Mouse (Mus musculus) sigmoid colon, adult 10 weeks (tissue): Measurements from ENCODE around the gene Sh2d6. TPM values are rescaled to one million over a fixed set of nuclear protein-coding genes. Genes with fewer than 3 reads are reported as not detected.

Experiments used
- polyA plus RNA-seq: library from polyadenylated mRNA; stranded (reverse); fragments of 350-450 nt; fragmentation: Illumina TruSeq; extraction: RNeasy Lipid Tissue Mini Kit (QIAGEN cat#74804); gene quantifications from one replicate; pipeline ENCODE4 v1.2.3, GENCODE M21; 2014; ENCODE audit warnings: low read depth, low replicate concordance

Gene Sh2d6
- 0.69 TPM for polyA plus RNA-seq

DNA sequence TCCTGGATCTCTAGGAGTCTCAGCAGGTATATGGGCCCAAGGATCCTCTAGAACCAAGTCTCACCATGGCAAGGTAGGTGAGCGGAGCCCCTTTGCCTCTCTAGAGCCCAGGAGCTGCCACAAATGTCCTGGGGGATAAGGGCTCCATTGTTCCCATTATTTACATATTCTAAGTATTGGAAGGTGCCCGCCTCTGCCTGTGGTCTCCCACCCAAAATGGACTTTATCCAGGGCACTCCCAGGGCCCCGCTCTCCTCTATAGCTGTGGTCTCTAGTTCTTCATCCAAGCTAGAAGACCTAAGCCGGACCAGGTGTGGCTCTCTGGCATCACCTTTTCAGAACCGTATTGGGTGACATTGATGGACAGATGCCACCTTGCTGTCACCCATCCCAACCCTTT, at the start of gene Sh2d6:
Gene Sh2d6 (minus strand): TSS at position 101 of the 400 bp plus-strand sequence.

DNA sequence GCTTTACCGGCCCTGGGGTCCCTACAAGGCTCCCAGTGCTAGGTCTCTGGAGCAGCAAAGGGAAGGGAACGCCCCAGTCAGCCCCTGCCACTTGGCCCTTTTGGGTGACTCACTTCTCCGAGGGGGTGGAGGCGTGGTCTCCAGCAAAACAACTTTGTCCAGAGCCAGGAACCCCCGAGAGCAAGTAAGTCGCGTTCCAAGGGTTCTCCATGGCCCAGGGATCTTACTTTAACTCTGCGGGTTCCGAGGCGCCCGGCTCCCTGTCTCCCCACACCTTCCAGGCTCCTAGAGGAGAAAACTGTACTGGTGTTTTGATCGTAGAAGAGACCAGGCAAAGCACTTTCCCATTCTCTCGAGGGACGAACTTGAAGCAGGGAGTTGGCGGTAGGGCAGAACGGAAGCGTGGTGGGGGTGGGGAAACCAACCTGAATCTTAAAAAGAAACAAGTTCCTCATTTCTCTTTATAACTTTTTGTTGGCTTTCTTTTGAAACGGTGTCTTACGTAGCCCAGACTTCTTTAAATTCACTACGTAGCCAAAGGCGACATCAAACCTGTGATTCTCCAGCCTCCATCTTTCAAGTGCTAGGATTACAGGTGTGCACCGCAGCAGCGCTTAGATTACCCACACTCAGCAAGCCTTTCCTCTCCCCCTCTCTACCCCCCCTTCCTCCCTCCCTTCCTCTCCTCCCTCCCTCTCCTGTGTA, 22.9 kb upstream of the Sh2d6 start, which contains the start of gene Capg:
Gene Capg (plus strand): TSS at position 109 of the 705 bp plus-strand sequence.

Other genes starting within 250 kb of the Sh2d6 start
- gene Sftpb, start 217.1 kb downstream of the Sh2d6 start, polyA plus RNA-seq: not detected
- gene Usp39, start 176.5 kb downstream of the Sh2d6 start, polyA plus RNA-seq: 29.1 TPM
- gene 0610030E20Rik, start 174.4 kb downstream of the Sh2d6 start, polyA plus RNA-seq: 62.5 TPM
- not detected for gene Tmem150a, start 166.3 kb downstream of the Sh2d6 start, polyA plus RNA-seq
- gene Rnf181, start 154.8 kb downstream of the Sh2d6 start, polyA plus RNA-seq: 125 TPM
- gene Vamp5, start 141.2 kb downstream of the Sh2d6 start, polyA plus RNA-seq: 0.16 TPM
- gene Vamp8, start 131.0 kb downstream of the Sh2d6 start, polyA plus RNA-seq: 88.6 TPM
- 25.0 TPM for gene Ggcx, start 107.4 kb downstream of the Sh2d6 start, polyA plus RNA-seq
- gene Mat2a, start 82.1 kb downstream of the Sh2d6 start, polyA plus RNA-seq: 872 TPM
- 1.5 TPM for gene Capg, start 22.7 kb upstream of the Sh2d6 start, polyA plus RNA-seq
- gene Elmod3, start 76.7 kb upstream of the Sh2d6 start, polyA plus RNA-seq: 8.0 TPM
- gene Retsat, start 76.8 kb upstream of the Sh2d6 start, polyA plus RNA-seq: 12.1 TPM
- gene Tgoln1, start 95.3 kb upstream of the Sh2d6 start, polyA plus RNA-seq: 1,442 TPM